Mouse (Mus musculus) kidney, embryonic 15.5 days (tissue): ENCODE results near the gene Olfr668. TPM values are rescaled to one million over a fixed set of nuclear protein-coding genes. Genes with fewer than 3 reads are reported as not detected.
"Not testable (repeated sequence)": the region's sequence is repeated elsewhere in the genome, so short reads cannot be mapped to it uniquely, and the experiment has no call there.

Experiments used
- ATAC-seq: fragments of 200-750 bp; cut with Nextera tagmentation; replicated peaks from 2 replicates; pipeline ENCODE4 v1.8.0; 2017; ENCODE audit warnings: moderate TSS enrichment; ENCODE audit not compliant: low FRiP score
- H3K27ac ChIP-seq: fragments of 300-500 bp; sonication (generic); 2 replicates; pipeline ENCODE4 v1.5.1; 2015; ENCODE audit warnings: mild to moderate bottlenecking, inconsistent platforms
- H3K27me3 ChIP-seq: fragments of 300-500 bp; sonication (generic); 2 replicates; pipeline ENCODE4 v1.6.1; 2015; ENCODE audit warnings: inconsistent platforms
- H3K36me3 ChIP-seq: fragments of 300-500 bp; sonication (generic); 2 replicates; pipeline ENCODE4 v1.6.1; 2015; ENCODE audit warnings: inconsistent platforms
- H3K4me1 ChIP-seq: fragments of 300-500 bp; sonication (generic); 2 replicates; pipeline ENCODE4 v1.6.1; 2015; ENCODE audit warnings: inconsistent platforms
- H3K4me2 ChIP-seq: fragments of 300-500 bp; sonication (generic); 2 replicates; pipeline ENCODE4 v1.6.1; 2015; ENCODE audit warnings: moderate library complexity, mild to moderate bottlenecking, inconsistent platforms
- H3K4me3 ChIP-seq: fragments of 300-500 bp; sonication (generic); replicated peaks from 2 replicates; pipeline ENCODE4 v1.5.1; 2015; ENCODE audit warnings: mild to moderate bottlenecking, inconsistent platforms
- H3K9ac ChIP-seq: fragments of 300-500 bp; sonication (generic); 2 replicates; pipeline ENCODE4 v1.6.1; 2015; ENCODE audit warnings: mild to moderate bottlenecking, inconsistent platforms
- H3K9me3 ChIP-seq: fragments of 300-500 bp; sonication (generic); replicated peaks from 2 replicates; pipeline ENCODE4 v1.6.1; 2016; ENCODE audit warnings: inconsistent platforms
- WGBS: fragments of 180-500 bp; shearing (Covaris S2); methylation state at CpG from one replicate; pipeline ENCODE4 v1.1.7; 2015; ENCODE audit warnings: mixed read lengths; 5-methylcytosine and 5-hydroxymethylcytosine counted together
- polyA plus RNA-seq: library from polyadenylated mRNA; unstranded; fragments of >200 nt; fragmentation: Nextera tagmentation; extraction: Ambion mirVana; gene quantifications from 2 replicates; pipeline ENCODE4 v1.2.1, GENCODE M21; 2015

The Olfr668 gene
- polyA plus RNA-seq, result not detected in 2 replicates

DNA sequence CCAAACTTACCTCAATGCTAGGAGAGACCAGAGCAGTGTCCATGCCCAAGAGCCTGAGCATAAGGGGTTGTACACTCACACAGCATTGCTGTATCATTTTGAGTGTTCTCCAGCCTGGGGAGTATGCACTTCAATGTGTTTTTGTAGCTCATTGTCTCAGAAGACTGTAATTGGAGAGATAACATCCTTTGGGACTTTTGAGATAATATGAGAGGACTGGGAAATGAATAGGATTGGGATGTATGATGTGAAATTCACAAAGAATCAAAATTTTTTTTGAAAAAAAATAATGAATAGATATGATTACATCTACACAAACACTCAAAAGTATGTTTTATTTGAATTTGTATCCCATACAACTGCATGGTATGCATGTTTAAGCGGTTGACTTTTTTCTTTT, at the start of gene Olfr668:
TSS of gene Olfr668 (minus strand) at position 101 of the 400 bp plus-strand sequence.
- no peak for ATAC-seq
- H3K27ac ChIP-seq, result no peak within 1 kb of the TSS
- WGBS, result 78% methylated on average over 1 of the region's 1 CpGs
- H3K4me3 ChIP-seq, result no peak within 1 kb of the TSS
- H3K4me2 ChIP-seq, result no peak within 1 kb of the TSS
- no peaks in the 10 kb centered on the region for H3K9me3 ChIP-seq
- no peak within 1 kb of the TSS for H3K9ac ChIP-seq
- no peaks in the 10 kb centered on the region for H3K4me1 ChIP-seq
- no peaks in the 10 kb centered on the region for H3K27me3 ChIP-seq
- H3K36me3 ChIP-seq, result no peaks in the 10 kb centered on the region

DNA sequence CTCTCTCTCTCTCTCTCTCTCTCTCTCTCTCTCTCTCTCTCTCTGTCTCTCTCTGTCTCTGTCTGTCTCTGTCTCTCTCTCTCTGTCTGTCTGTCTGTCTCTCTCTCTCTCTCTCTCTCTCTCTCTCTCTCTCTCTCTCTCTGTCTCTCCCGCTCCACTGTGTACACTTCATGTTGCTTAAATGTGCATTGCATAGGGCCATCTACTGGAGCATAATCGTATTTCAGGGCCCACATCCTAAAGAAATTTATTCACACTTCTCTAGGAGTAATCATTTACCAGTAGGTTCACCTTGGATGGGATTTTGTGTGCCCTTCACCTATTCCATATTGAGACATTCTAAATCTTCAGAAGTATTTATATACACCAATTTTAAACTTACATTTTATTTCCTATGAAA, 44.6 kb upstream of the Olfr668 start:
- not testable (repeated sequence) for H3K9ac ChIP-seq, H3K9me3 ChIP-seq, ATAC-seq, H3K27me3 ChIP-seq, H3K4me1 ChIP-seq, H3K27ac ChIP-seq, H3K36me3 ChIP-seq, H3K4me3 ChIP-seq, H3K4me2 ChIP-seq
- WGBS, result 66% methylated on average over 2 of the region's 2 CpGs

DNA sequence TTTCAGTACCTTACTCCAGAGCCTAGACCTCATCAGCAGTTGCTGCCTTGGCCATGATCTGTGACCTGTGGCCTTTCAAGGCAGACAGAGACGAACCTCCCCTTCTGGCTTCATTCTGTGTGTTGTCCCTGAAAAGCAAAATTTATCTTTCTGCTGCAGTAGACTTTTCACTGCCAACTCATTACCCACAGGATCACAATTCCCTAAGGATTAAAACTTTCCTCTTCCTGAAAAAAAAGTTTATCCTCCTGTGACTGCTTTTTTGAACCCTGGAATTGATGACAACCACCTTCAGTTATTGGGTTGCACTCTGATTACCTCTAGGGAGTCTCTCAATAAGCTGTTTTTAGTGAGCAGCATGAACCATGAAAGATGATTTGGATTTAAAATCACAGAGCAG, 34.7 kb upstream of the Olfr668 start, which contains the start of gene Olfr670:
TSS of gene Olfr670 (minus strand) at position 101 of the 400 bp plus-strand sequence.
- no peak within 1 kb of the TSS for H3K27ac ChIP-seq

GRCm38 (mm10) chr7:104950234-104950633, 22.4 kb upstream of the Olfr668 start:
- H3K27ac ChIP-seq, H3K4me2 ChIP-seq, H3K27me3 ChIP-seq, H3K36me3 ChIP-seq, H3K9ac ChIP-seq, H3K4me3 ChIP-seq, H3K4me1 ChIP-seq, H3K9me3 ChIP-seq, ATAC-seq: not testable (repeated sequence)
- 92% methylated on average over 16 of the region's 16 CpGs for WGBS

More for the DNA sequence above, 34.7 kb upstream of the Olfr668 start, which contains the start of gene Olfr670:
- WGBS, result 19% methylated on average over 1 of the region's 1 CpGs
- H3K27me3 ChIP-seq, result no peaks in the 10 kb centered on the region
- ATAC-seq, result no peak
- H3K4me2 ChIP-seq, result no peak within 1 kb of the TSS
- H3K9me3 ChIP-seq, result no peaks in the 10 kb centered on the region
- H3K4me3 ChIP-seq, result no peak within 1 kb of the TSS
- H3K4me1 ChIP-seq, result no peaks in the 10 kb centered on the region
- no peaks in the 10 kb centered on the region for H3K36me3 ChIP-seq
- H3K9ac ChIP-seq, result no peak within 1 kb of the TSS

DNA sequence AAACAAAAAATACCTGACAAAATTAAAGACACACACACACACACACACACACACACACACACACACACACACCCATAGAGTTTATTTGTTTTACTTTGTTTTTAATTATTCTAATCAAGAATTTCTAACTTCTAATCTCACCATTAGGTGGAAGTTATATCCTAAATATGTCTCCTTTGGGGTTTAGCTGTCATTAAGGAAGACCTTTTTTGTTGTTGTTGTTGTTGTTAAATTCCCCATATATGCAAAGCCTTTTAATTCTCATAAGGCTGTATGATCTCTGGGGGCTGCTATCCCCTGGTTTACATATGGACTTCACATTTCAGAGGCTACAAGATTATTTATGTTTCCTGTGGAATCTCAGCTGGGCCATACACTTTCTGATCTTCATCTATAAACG, 6.1 kb upstream of the Olfr668 start, which contains the start of gene Olfr669:
TSS of gene Olfr669 (plus strand) at position 301 of the 400 bp plus-strand sequence.
- 62% methylated on average over 1 of the region's 1 CpGs for WGBS
- H3K27me3 ChIP-seq, result no peaks in the 10 kb centered on the region
- H3K4me3 ChIP-seq, result no peak within 1 kb of the TSS
- no peaks in the 10 kb centered on the region for H3K9me3 ChIP-seq
- no peaks in the 10 kb centered on the region for H3K36me3 ChIP-seq
- H3K9ac ChIP-seq, result no peak within 1 kb of the TSS
- no peak for ATAC-seq
- no peak within 1 kb of the TSS for H3K27ac ChIP-seq
- no peak within 1 kb of the TSS for H3K4me2 ChIP-seq
- H3K4me1 ChIP-seq, result no peaks in the 10 kb centered on the region

DNA sequence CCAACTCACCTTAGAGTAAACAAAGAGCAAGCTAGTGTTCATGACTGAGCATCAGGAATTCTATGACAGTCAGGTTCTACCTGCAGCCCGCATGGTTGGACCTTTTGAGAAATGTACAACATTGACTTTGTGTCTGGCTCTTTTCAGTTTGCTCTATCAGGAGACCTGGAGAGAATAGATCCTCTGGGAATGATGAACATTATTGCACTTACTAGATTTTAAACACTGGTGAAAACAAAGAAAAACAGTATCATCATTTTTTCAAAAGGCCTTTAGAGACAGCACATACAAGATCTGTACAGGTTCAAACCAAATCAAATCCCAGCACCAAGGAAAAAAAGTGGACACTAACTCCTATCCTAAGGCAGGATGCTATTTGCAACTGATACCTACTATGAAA, 6.5 kb downstream of the Olfr668 start, which contains the start of gene Olfr667:
TSS of gene Olfr667 (minus strand) at position 101 of the 400 bp plus-strand sequence.
- Histone ChIP-seq H3K27ac (no peak within 1 kb of the TSS), H3K4me1 (no peaks in the 10 kb centered on the region), H3K4me3 (no peak within 1 kb of the TSS), H3K36me3 (no peaks in the 10 kb centered on the region), H3K27me3 (no peaks in the 10 kb centered on the region), H3K9me3 (no peaks in the 10 kb centered on the region), H3K9ac (no peak within 1 kb of the TSS), H3K4me2 (no peak within 1 kb of the TSS)
- no peak for ATAC-seq
- 82% methylated on average over 1 of the region's 1 CpGs for WGBS

DNA sequence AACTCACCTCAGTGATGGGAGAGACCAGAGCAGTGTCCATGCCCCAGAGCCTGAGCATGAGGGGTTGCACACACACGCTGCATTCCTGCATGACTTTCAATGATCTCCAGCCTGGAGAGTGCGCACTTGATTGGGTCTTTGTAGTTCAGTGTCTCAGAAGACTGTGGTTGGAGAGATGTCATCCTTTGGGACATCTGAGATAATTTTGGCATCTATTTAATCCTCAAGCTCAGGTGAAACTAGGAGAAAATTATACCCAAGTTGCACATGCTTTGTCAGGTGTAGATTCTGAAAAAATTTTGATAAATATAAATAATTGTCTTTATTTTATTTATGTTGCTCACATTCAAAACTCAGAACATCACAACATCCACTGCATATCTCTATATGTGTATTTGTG, 32.0 kb downstream of the Olfr668 start, which contains the start of gene Olfr666:
TSS of gene Olfr666 (minus strand) at position 101 of the 400 bp plus-strand sequence.
- no peak within 1 kb of the TSS for H3K9ac ChIP-seq
- H3K4me2 ChIP-seq, result no peak within 1 kb of the TSS
- H3K4me3 ChIP-seq, result no peak within 1 kb of the TSS

DNA sequence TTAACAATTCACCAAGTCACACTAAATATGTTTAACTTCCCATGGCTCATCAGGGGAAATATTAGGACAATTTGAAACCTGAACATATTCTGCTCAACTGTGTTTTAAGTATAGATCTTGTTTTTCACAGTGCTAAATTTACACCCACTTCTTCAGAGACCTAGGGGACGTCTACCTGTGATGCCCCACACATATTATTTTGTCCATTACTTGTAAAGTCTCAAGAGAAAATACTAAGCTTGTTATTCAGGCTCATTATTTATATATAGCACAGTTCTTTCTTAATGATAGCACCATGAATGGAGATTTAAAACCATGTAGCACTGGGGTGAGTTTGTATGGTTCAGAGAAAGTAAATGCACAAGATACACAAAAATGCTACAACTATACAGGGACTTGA, 50.1 kb downstream of the Olfr668 start, which contains the start of gene Olfr665:
TSS of gene Olfr665 (plus strand) at position 301 of the 400 bp plus-strand sequence.
- Histone ChIP-seq H3K4me1 (no peaks in the 10 kb centered on the region), H3K27ac (no peak within 1 kb of the TSS), H3K36me3 (no peaks in the 10 kb centered on the region), H3K4me2 (no peak within 1 kb of the TSS), H3K9ac (no peak within 1 kb of the TSS), H3K9me3 (no peaks in the 10 kb centered on the region), H3K4me3 (no peak within 1 kb of the TSS), H3K27me3 (no peaks in the 10 kb centered on the region)
- WGBS, result 49% methylated on average over 1 of the region's 1 CpGs
- ATAC-seq, result no peak

More for the DNA sequence above, 32.0 kb downstream of the Olfr668 start, which contains the start of gene Olfr666:
- H3K9me3 ChIP-seq, result no peaks in the 10 kb centered on the region
- H3K27ac ChIP-seq, result no peak within 1 kb of the TSS
- WGBS, result 85% methylated on average over 2 of the region's 2 CpGs
- no peaks in the 10 kb centered on the region for H3K27me3 ChIP-seq
- no peak for ATAC-seq
- H3K4me1 ChIP-seq, result no peaks in the 10 kb centered on the region
- H3K36me3 ChIP-seq, result no peaks in the 10 kb centered on the region

Other genes starting within 250 kb of the Olfr668 start
- gene Olfr661, start 241.6 kb downstream of the Olfr668 start, polyA plus RNA-seq, result not detected in 2 replicates
- gene Usp17le, start 150.6 kb downstream of the Olfr668 start, polyA plus RNA-seq, result not detected in 2 replicates
- gene Usp17lb, start 85.5 kb downstream of the Olfr668 start, polyA plus RNA-seq, result not detected in 2 replicates
- gene Usp17la, start 71.0 kb downstream of the Olfr668 start, polyA plus RNA-seq, result not detected in 2 replicates
- not detected in 2 replicates for gene Olfr665, start 50.0 kb downstream of the Olfr668 start, polyA plus RNA-seq
- gene Olfr666, start 32.1 kb downstream of the Olfr668 start, polyA plus RNA-seq, result not detected in 2 replicates
- gene Olfr667, start 6.6 kb downstream of the Olfr668 start, polyA plus RNA-seq, result not detected in 2 replicates
- gene Olfr669, start 6.2 kb upstream of the Olfr668 start, polyA plus RNA-seq, result not detected in 2 replicates
- gene Olfr670, start 34.6 kb upstream of the Olfr668 start, polyA plus RNA-seq, result not detected in 2 replicates
- gene Olfr671, start 51.1 kb upstream of the Olfr668 start, polyA plus RNA-seq, result not detected in 2 replicates
- not detected in 2 replicates for gene Olfr672, start 74.0 kb upstream of the Olfr668 start, polyA plus RNA-seq
- gene Olfr675, start 100.4 kb upstream of the Olfr668 start, polyA plus RNA-seq, result not detected in 2 replicates
- not detected in 2 replicates for gene Olfr676, start 104.6 kb upstream of the Olfr668 start, polyA plus RNA-seq
- not detected in 2 replicates for gene Olfr677, start 123.3 kb upstream of the Olfr668 start, polyA plus RNA-seq
- gene Olfr678, start 136.4 kb upstream of the Olfr668 start, polyA plus RNA-seq, result not detected in 2 replicates
- gene Olfr679, start 153.1 kb upstream of the Olfr668 start, polyA plus RNA-seq, result not detected in 2 replicates
- not detected in 2 replicates for gene Olfr680-ps1, start 164.8 kb upstream of the Olfr668 start, polyA plus RNA-seq
- not detected in 2 replicates for gene Olfr681, start 188.8 kb upstream of the Olfr668 start, polyA plus RNA-seq
- gene Olfr683, start 219.0 kb upstream of the Olfr668 start, polyA plus RNA-seq, result not detected in 2 replicates
- gene Olfr684, start 235.6 kb upstream of the Olfr668 start, polyA plus RNA-seq, result not detected in 2 replicates